Mouse (Mus musculus): ENCODE measurements at regions not wholly inside any gene's neighbourhood (a gene's known extent, or its start where the extent isn't known, plus 50 kb on each side); places are given as distances from the start of the nearest gene placed in this dataset.

GRCm38 (mm10) chr3:101711594-101712171 is 107.2 kb upstream of the Atp1a1 start:
- 10% methylated on average over 11 of the region's 11 CpGs for WGBS
- H3K36me3 ChIP-seq = no peaks in the 10 kb centered on the region
- H3K27ac ChIP-seq = peak overlapping the region; percentile 82
- no peak for DNase-seq (ENCODE audit: low spot score)
- peaks cover 63% of the 10 kb centered on the region for H3K4me1 ChIP-seq
- H3K27me3 ChIP-seq (ENCODE audit: insufficient read depth, poor library complexity, severe bottlenecking) = no peaks in the 10 kb centered on the region
- no peaks in the 10 kb centered on the region for H3K9me3 ChIP-seq
- H3K4me3 ChIP-seq = peak overlapping the region; percentile 32

- H3K27me3 ChIP-seq (ENCODE audit: insufficient read depth, poor library complexity, severe bottlenecking) = no peaks in the 10 kb centered on the region
- no peak for DNase-seq (ENCODE audit: low spot score)
- H3K4me3 ChIP-seq = no peak overlapping the region
- H3K4me1 ChIP-seq = peaks cover 72% of the 10 kb centered on the region
- WGBS = 48% methylated on average over 12 of the region's 12 CpGs
- H3K27ac ChIP-seq = peak overlapping the region; percentile 85
- H3K36me3 ChIP-seq = no peaks in the 10 kb centered on the region
- no peaks in the 10 kb centered on the region for H3K9me3 ChIP-seq
Observed at GRCm38 (mm10) chr3:101709379-101709970, 105.0 kb upstream of the Atp1a1 start.

GRCm38 (mm10) chr3:101708821-101709220 is 104.3 kb upstream of the Atp1a1 start:
- Histone ChIP-seq H3K27ac (peak overlapping the region; percentile 85; the same call in 1 of the 2 replicates), H3K4me3 (no peak overlapping the region), H3K9me3 (no peaks in the 10 kb centered on the region), H3K27me3 (ENCODE audit: insufficient read depth, poor library complexity, severe bottlenecking) (no peaks in the 10 kb centered on the region), H3K4me1 (peaks cover 73% of the 10 kb centered on the region), H3K36me3 (no peaks in the 10 kb centered on the region)
- 82% methylated on average over 8 of the region's 8 CpGs for WGBS
- no peak for DNase-seq (ENCODE audit: low spot score)

- Histone ChIP-seq H3K4me1 (peaks cover 68% of the 10 kb centered on the region), H3K27ac (peak overlapping the region; percentile 81), H3K4me3 (no peak overlapping the region), H3K9me3 (no peaks in the 10 kb centered on the region), H3K27me3 (ENCODE audit: insufficient read depth, poor library complexity, severe bottlenecking) (no peaks in the 10 kb centered on the region), H3K36me3 (no peaks in the 10 kb centered on the region)
- 23% methylated on average over 9 of the region's 9 CpGs for WGBS
- DNase-seq (ENCODE audit: low spot score) = peak; percentile 85
Observed at GRCm38 (mm10) chr3:101704919-101705318, 100.4 kb upstream of the Atp1a1 start.

GRCm38 (mm10) chr3:101704326-101704725 is 99.8 kb upstream of the Atp1a1 start:
- Histone ChIP-seq H3K4me1 (peaks cover 63% of the 10 kb centered on the region), H3K9me3 (no peaks in the 10 kb centered on the region), H3K4me3 (no peak overlapping the region), H3K27me3 (ENCODE audit: insufficient read depth, poor library complexity, severe bottlenecking) (no peaks in the 10 kb centered on the region), H3K27ac (peak overlapping the region; percentile 81), H3K36me3 (no peaks in the 10 kb centered on the region)
- no peak for DNase-seq (ENCODE audit: low spot score)
- 80% methylated on average over 5 of the region's 5 CpGs for WGBS

GRCm38 (mm10) chr3:101701763-101702173 is 97.3 kb upstream of the Atp1a1 start:
- peak overlapping the region; percentile 84 for H3K27ac ChIP-seq

GRCm38 (mm10) chr3:101700974-101701610 is 96.6 kb upstream of the Atp1a1 start:
- WGBS = 47% methylated on average over 10 of the region's 10 CpGs
- no peak for DNase-seq (ENCODE audit: low spot score)
- no peak overlapping the region for H3K4me3 ChIP-seq
- no peaks in the 10 kb centered on the region for H3K9me3 ChIP-seq
- H3K36me3 ChIP-seq = no peaks in the 10 kb centered on the region
- peak overlapping the region; percentile 84 for H3K27ac ChIP-seq
- H3K4me1 ChIP-seq = peaks cover 50% of the 10 kb centered on the region
- no peaks in the 10 kb centered on the region for H3K27me3 ChIP-seq (ENCODE audit: insufficient read depth, poor library complexity, severe bottlenecking)

More at GRCm38 (mm10) chr3:101701763-101702173, 97.3 kb upstream of the Atp1a1 start:
- H3K4me3 ChIP-seq = no peak overlapping the region
- H3K27me3 ChIP-seq (ENCODE audit: insufficient read depth, poor library complexity, severe bottlenecking) = no peaks in the 10 kb centered on the region
- no peaks in the 10 kb centered on the region for H3K9me3 ChIP-seq
- no peak for DNase-seq (ENCODE audit: low spot score)
- peaks cover 51% of the 10 kb centered on the region for H3K4me1 ChIP-seq
- H3K36me3 ChIP-seq = no peaks in the 10 kb centered on the region
- WGBS = 18% methylated on average over 1 of the region's 1 CpGs

- DNase-seq (ENCODE audit: low spot score) = no peak
- whole genome bisulfite sequencing = 66% methylated on average over 12 of the region's 12 CpGs
- Histone ChIP-seq H3K36me3 (no peaks in the 10 kb centered on the region), H3K27ac (peak overlapping the region; percentile 84), H3K4me3 (no peak overlapping the region), H3K27me3 (ENCODE audit: insufficient read depth, poor library complexity, severe bottlenecking) (no peaks in the 10 kb centered on the region), H3K9me3 (no peaks in the 10 kb centered on the region), H3K4me1 (peaks cover 40% of the 10 kb centered on the region)
Observed at GRCm38 (mm10) chr3:101699929-101700681, 95.6 kb upstream of the Atp1a1 start.

GRCm38 (mm10) chr3:101696832-101697231 is 92.3 kb upstream of the Atp1a1 start:
- 80% methylated on average over 2 of the region's 2 CpGs for WGBS
- DNase-seq (ENCODE audit: low spot score) = no peak
- no peaks in the 10 kb centered on the region for H3K9me3 ChIP-seq

GRCm38 (mm10) chr3:101694311-101694710 is 89.8 kb upstream of the Atp1a1 start:
- 72% methylated on average over 1 of the region's 1 CpGs for WGBS

More at GRCm38 (mm10) chr3:101696832-101697231, 92.3 kb upstream of the Atp1a1 start:
- no peak overlapping the region for H3K27ac ChIP-seq
- peaks cover 18% of the 10 kb centered on the region for H3K4me1 ChIP-seq
- H3K4me3 ChIP-seq = no peak overlapping the region
- H3K36me3 ChIP-seq = no peaks in the 10 kb centered on the region
- H3K27me3 ChIP-seq (ENCODE audit: insufficient read depth, poor library complexity, severe bottlenecking) = no peaks in the 10 kb centered on the region

GRCm38 (mm10) chr3:101691937-101692604 is 87.6 kb upstream of the Atp1a1 start:
- no peak overlapping the region for H3K4me3 ChIP-seq
- WGBS = 71% methylated on average over 8 of the region's 8 CpGs
- peaks cover 9% of the 10 kb centered on the region; the same call in 1 of the 2 replicates for H3K4me1 ChIP-seq
- no peaks in the 10 kb centered on the region for H3K9me3 ChIP-seq
- no peak overlapping the region for H3K27ac ChIP-seq
- DNase-seq (ENCODE audit: low spot score) = no peak
- H3K27me3 ChIP-seq (ENCODE audit: insufficient read depth, poor library complexity, severe bottlenecking) = no peaks in the 10 kb centered on the region
- no peaks in the 10 kb centered on the region for H3K36me3 ChIP-seq

More at GRCm38 (mm10) chr3:101694311-101694710, 89.8 kb upstream of the Atp1a1 start:
- Histone ChIP-seq H3K27ac (no peak overlapping the region), H3K9me3 (no peaks in the 10 kb centered on the region), H3K36me3 (no peaks in the 10 kb centered on the region), H3K4me1 (peaks cover 9% of the 10 kb centered on the region; the same call in 1 of the 2 replicates), H3K27me3 (ENCODE audit: insufficient read depth, poor library complexity, severe bottlenecking) (no peaks in the 10 kb centered on the region), H3K4me3 (no peak overlapping the region)
- no peak for DNase-seq (ENCODE audit: low spot score)

GRCm38 (mm10) chr3:101690779-101691178 is 86.3 kb upstream of the Atp1a1 start:
- no peak for DNase-seq (ENCODE audit: low spot score)
- peaks cover 9% of the 10 kb centered on the region; the same call in 1 of the 2 replicates for H3K4me1 ChIP-seq
- H3K9me3 ChIP-seq = no peaks in the 10 kb centered on the region
- no peaks in the 10 kb centered on the region for H3K27me3 ChIP-seq (ENCODE audit: insufficient read depth, poor library complexity, severe bottlenecking)
- no peak overlapping the region for H3K4me3 ChIP-seq
- H3K27ac ChIP-seq = no peak overlapping the region
- no peaks in the 10 kb centered on the region for H3K36me3 ChIP-seq
- WGBS = 45% methylated on average over 2 of the region's 2 CpGs
